Mouse (Mus musculus) bone marrow macrophage, adult 2 months (primary cell): ENCODE measurements at regions not wholly inside any gene's neighbourhood (a gene's known extent, or its start where the extent isn't known, plus 50 kb on each side); places are given as distances from the start of the nearest gene placed in this dataset.

Source experiments
- CTCF ChIP-seq: IDR thresholded peaks from 2 replicates; pipeline ENCODE4 v1.5.1; 2012; ENCODE audit warnings: low read depth, mild to moderate bottlenecking, low read length, moderate library complexity
- POLR2A ChIP-seq: IDR thresholded peaks from 2 replicates; pipeline ENCODE4 v1.6.1; 2012; ENCODE audit warnings: mild to moderate bottlenecking, low read depth, low read length, borderline replicate concordance

- TF ChIP-seq POLR2A (no peak), CTCF (no peak)
These were observed 123.4 kb downstream of the Kif20b start for GRCm38 (mm10) chr19:35045576-35045975.
